Mouse (Mus musculus) stomach, postnatal 0 days (tissue): ENCODE data around the gene Adora1.
A peak's percentile ranks its signal among the peaks of the same experiment; 100 is the strongest.

Source experiments
- CTCF ChIP-seq: IDR thresholded peaks from 2 replicates; pipeline ENCODE4 v1.5.1; 2016; ENCODE audit warnings: antibody characterized with exemption, low read depth, mild to moderate bottlenecking, moderate library complexity
- EP300 ChIP-seq: optimal IDR thresholded peaks from 2 replicates; pipeline ENCODE3; 2016; ENCODE audit warnings: antibody characterized with exemption

DNA sequence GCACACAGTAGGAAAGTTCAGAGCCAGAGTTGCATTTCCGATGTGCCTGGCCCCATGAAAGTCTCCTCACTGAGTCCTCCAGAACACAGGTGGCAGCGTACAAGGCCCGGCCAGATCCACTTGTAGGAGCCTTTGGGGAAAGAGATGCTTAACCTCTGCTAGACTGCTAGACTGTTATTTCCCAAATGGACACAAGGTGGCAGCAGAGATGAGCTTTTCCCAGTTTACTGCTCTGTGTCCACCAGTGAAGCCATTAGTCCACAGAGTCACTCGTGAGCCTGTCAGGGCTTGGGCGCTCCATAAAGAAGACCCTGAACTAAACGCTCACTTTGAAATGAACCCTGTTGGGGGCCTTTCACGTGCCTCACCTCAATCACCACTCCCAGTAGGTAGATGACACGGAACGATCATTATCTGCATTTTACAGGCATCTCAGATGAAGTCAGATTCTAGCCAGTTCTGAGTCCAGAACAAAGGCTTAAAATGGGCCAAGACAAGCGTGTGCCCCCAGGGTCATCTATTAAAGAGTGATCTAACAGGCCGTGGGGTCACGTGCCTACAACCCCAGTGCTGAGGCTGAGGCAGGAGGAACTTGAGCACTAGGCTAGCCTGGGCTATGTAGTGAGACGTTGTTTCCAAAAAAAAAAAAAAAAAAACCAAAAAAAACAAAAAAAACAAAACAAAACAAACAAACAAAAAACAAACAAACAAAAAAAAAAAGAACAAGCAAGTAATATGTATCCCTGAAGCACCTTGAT lies 83.4 kb downstream of the Adora1 start:
- peak; percentile 96 for TF ChIP-seq CTCF
- TF ChIP-seq EP300: no peak
